Mouse (Mus musculus) layer of hippocampus, adult 9-10 months (tissue): Measurements from ENCODE around the gene Cebpg.

Experiments used
- DNase-seq: peaks from one replicate; pipeline ENCODE4 v3.0.0; 2022; ENCODE audit warnings: low spot score

Gene Cebpg

DNA sequence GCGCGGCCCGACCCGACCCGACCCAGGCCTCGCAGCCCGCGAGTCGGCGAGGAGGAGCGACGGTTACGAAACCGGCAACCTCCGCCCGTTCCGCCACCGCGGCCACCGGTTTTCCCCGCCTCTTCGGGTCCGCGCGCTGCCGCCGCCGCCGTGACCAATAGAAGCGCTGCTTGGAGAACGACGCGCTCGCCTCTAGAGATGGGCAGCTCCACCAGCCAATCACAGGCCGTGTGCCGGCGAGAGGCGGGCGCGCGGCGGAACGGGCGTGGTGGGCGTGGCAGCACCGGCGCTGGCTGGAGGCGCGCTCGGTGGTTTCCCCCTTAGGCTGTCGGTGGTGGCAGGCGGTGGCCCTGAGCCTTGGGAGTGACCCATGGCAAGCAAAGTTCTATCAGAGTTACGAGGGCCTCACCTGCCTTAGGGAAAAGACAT lies at the start of gene Cebpg:
Cebpg (minus strand) TSS at position 138 of the 429 bp plus-strand sequence.
- peak; percentile 95 for DNase-seq

- DNase-seq: no peak
Observed at GRCm38 (mm10) chr7:35099528-35099927, 43.2 kb upstream of the Cebpg start.

DNA sequence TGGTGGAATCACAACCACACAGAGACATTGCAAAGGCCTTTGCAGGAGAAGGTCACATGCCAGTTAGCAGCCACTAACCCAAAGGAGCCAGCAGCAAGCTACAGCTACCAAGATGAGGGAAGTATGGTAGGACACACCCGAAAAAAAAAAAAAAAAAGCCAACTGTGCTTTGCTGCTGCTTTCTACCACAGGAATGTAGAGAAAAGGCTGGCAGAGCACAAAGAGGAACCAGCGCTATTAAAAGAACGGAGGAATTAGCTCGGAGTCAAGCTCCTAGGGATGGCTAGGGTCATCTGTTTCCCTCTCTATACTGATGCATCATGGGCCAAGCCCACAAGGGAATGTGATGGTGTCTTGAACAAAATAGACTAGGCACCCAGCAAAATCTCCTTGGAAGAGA lies 42.4 kb upstream of the Cebpg start:
- no peak for DNase-seq

DNA sequence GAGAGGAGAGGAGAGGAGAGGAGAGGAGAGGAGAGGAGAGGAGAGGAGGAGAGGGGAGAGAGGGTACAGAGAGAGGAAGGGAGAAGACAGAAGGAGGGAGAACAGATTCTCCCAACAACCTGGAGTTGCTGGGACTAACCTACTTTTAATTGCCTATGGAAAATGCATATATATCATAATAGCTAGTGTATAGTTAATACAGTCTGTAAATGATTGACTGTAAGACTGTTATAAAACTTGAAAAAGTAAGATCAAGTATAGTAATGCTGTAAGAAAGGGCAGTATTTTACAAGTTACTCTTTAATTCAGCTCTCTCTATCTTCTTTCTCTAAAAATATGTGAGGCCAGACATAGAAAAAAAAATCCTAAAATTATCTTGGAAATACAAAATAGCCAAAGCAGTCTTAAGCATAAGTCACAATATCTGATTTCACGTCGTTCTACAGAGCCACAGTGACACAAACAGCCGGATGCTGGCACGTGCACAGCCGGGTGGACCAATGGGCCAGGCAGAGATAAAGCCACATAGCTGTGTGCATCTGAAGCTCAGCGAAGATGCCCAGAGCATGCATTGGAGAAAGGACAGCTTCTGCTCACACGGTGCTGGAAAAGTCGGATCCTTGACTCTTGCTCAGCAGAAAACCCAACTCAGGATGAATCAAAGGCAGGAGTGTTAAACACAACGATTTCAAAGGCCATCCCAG lies 38.8 kb upstream of the Cebpg start:
- DNase-seq: no peak

- DNase-seq: no peak
Observed at GRCm38 (mm10) chr7:35090550-35090949, 34.2 kb upstream of the Cebpg start.

DNA sequence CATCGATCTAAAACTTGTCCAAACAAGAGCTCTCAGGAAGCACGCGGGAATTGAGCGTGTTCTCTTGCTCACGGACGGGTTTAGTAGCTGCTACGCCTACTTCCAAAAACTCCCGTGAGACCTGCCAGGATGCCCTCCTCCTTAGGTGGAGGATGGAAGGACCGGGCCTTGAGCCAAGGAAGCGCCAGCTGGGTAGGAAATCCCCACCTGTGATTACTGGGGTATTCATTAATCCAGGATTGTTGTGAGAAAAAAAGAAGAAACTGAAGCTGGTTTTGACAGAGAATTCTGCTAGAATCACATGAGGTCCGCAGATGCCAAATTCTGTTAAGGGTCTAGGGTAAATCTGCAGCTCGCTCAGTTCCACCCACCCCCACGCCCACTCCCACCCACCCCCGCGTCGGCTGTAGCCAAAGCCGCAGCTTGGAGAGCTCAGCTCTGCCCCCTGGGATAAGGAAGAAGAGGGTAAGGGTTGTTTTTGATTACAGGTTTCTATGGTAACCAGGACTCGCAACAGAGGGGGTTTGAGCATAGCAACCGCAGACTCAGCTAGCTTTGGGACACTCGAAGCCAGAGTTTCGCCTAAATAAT lies 30.0 kb upstream of the Cebpg start:
- no peak for DNase-seq

DNA sequence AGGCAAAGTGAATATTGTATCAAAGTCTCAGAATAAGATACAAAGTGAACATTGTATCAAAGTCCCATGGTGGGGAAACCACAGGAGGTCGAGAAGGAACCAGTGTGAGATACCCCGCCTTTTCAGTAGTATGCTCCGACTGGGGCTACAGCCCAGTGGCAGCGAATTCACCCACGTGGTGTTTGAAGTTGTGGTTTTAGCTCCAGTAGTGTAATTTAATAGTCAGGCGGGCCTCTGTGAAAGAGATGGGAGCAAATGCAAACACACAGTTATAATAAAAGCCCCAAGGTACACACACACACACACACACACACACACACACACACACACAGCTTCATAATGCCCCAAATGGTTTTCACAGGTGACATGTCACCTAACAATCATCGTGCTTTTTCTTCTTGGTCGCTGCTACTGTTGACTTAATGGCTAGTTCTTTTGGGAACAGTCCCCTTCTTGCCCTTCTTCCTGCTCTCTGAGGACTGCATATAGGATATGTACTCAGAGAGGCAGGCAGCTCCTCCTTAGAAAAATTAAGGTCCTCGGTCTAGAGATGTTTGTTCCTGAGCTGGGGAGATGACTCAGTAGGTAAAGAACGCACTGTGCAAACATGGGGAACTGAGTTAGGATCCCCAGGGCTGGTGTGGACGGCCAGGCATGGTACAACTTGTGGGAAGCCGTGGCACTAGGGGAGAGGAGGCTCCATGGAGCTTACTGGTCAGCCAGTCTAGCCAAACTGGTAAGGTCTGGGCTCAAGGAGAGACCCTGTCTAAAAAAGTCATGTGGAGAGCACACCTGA lies 28.4 kb upstream of the Cebpg start:
- DNase-seq: no peak

- DNase-seq: no peak
Observed at GRCm38 (mm10) chr7:35081406-35082104, 25.2 kb upstream of the Cebpg start.

- DNase-seq: no peak
Observed at GRCm38 (mm10) chr7:35080843-35081338, 24.5 kb upstream of the Cebpg start.

DNA sequence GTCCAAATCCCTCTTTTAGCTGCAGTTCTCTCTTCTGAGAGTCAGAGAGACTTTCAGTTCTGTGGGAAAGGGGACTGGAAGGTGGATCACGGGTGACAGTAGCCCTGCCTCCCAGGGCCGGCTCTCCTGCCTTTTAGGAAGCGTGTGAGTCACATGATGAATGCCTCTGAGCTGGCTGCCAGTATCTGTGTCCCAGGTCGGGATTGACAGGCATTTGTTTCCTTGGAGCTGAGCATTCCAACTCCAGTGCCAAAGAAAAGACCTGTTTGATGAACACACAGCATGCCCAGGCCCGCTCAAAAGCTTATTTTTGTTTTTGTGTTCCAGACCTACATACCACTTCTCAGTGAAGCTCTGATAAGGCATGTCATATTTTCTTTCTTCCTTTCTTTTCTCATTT lies 20.3 kb upstream of the Cebpg start:
- no peak for DNase-seq

DNA sequence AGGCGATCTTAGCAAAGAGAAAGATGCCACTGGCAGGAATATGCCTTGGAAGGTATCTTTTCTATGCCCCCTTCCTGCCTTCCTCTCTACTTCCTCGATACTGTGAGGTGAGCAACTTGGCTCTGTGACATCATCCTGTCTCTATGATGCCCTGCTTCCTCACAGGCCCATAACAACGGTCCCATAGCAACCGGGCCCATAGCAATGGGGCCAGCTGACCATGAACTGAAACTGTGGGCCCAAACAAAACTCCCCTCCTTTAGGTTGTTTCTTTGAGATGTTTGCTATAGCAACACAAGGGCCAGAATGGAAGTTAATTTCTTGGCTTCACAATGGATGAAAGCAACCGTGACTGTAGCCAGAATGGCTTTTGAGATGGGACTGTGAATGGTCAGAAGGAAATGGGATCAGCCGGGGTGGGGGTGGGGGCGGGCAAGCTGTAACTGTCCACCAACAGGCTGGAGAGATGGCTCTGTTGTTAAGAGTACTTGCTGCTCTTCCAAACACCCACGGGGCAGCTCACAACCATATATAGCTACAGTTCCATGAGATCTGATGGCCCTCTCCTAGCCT lies 10.4 kb upstream of the Cebpg start:
- DNase-seq: no peak

GRCm38 (mm10) chr7:35065958-35066357 lies 9.6 kb upstream of the Cebpg start:
- no peak for DNase-seq

GRCm38 (mm10) chr7:35064286-35065258 lies 8.2 kb upstream of the Cebpg start:
- DNase-seq: peak; percentile 33

DNA sequence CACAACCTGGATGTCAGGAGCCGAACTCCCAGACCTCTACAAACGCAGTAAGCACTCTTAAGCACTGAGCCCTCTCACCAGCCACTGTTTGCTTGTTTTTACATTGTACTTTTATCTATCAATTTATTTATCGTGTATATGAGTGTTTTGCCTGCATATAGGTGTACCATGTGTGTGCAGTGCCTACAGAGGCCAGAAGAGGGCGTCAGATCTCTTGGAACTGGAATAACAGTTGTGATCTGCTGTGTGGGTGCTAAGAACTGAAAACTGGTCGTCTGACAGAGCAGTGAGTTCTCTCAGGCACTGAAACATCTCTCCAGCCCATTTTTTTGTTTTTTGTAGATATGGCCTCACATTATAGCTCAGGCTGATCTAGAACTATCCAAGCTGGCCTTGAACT lies 3.1 kb upstream of the Cebpg start:
- DNase-seq: no peak

DNA sequence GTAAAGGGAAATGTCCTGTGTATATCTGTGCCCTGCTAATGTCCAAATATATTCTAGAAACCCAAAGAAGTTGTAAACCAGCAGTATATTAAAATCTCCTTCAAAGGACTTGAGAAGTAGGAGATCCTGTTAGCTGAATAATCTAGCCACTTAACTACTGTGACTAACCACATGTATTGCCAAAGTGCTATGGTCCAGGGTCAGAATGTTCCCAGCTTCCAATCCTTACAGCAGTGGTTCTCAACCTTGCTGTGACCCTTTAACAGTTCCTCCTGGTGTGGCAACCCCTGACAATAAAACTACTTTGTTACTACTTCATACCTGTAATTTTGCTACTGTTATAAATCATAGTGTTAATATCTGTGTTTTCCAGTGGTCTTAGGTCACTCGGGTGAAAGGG lies 2.0 kb upstream of the Cebpg start:
- no peak for DNase-seq

- DNase-seq: no peak
Observed at GRCm38 (mm10) chr7:35057569-35057968, 1.2 kb upstream of the Cebpg start.

- DNase-seq: no peak
Observed at GRCm38 (mm10) chr7:35056999-35057398, 626 bp upstream of the Cebpg start.

- peak; percentile 29 for DNase-seq
Observed at GRCm38 (mm10) chr7:35055619-35056435, 546 bp downstream of the Cebpg start.

- no peak for DNase-seq
Observed at GRCm38 (mm10) chr7:35054977-35055618, 1.3 kb downstream of the Cebpg start.
